Mouse (Mus musculus) splenic B cell, adult 2 months (primary cell): ENCODE data around the gene Rpl9-ps1.

Experiments
- DNase-seq: peaks from one replicate; pipeline ENCODE4 v3.0.0-alpha.2; 2011; ENCODE audit warnings: low read depth, low spot score
- H3K27me3 ChIP-seq: 2 replicates; pipeline ENCODE4 v1.6.1; 2012; ENCODE audit warnings: mild to moderate bottlenecking, low read length, moderate library complexity, mixed read lengths; ENCODE audit not compliant: control insufficient read depth, poor library complexity, insufficient read depth, severe bottlenecking
- H3K36me3 ChIP-seq: 2 replicates; pipeline ENCODE4 v1.6.1; 2012; ENCODE audit warnings: mild to moderate bottlenecking, low read length, moderate library complexity, mixed read lengths; ENCODE audit not compliant: control insufficient read depth, poor library complexity, insufficient read depth, severe bottlenecking

Gene Rpl9-ps1

DNA sequence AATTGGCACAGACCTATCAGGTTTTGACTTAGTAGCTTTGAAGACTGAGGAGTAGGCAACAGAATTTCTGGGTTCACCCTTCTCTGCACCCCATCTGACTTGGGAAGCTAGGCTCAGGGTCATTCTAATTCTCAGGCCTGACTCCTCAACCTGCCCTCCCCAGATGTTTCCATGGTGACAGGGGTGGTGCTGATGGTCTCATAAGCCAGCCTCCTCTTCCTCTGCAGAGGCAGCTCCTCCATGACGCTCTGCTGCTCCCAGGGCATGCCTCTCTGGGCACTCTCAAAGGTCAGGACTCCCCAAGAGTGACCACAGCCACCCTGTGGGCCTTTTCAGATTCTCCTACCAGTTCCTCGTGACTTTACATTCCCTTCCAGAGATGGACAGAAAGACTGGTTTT lies 6.5 kb downstream of the Rpl9-ps1 start:
- Histone ChIP-seq H3K27me3 (no peaks in the 10 kb centered on the region), H3K36me3 (no peaks in the 10 kb centered on the region)
- DNase-seq, result peak; percentile 35

DNA sequence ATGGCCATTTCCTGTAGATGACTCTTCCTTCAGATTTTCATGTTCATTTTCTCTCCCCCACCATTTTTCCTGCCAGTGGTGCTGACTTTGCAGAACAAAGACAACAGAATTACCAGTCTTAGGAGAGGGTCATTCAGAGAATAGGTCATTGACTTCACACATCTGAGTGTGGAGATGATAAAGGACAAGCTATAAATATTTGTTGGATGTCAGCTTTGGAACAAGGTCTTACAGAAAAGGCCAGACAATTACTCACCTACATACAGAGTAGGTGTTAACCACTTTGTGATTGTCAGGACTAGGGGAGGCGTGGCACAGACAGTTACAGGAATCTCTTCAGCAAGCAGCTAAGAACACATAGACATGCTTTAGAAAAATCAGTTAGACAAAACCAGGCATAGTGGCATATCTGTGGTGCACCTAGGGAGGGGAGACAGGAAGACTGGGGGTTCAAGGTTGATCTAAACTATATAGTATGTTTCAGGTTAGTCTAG lies 8.6 kb downstream of the Rpl9-ps1 start:
- DNase-seq, result no peak
- Histone ChIP-seq H3K27me3 (no peaks in the 10 kb centered on the region), H3K36me3 (no peaks in the 10 kb centered on the region)

DNA sequence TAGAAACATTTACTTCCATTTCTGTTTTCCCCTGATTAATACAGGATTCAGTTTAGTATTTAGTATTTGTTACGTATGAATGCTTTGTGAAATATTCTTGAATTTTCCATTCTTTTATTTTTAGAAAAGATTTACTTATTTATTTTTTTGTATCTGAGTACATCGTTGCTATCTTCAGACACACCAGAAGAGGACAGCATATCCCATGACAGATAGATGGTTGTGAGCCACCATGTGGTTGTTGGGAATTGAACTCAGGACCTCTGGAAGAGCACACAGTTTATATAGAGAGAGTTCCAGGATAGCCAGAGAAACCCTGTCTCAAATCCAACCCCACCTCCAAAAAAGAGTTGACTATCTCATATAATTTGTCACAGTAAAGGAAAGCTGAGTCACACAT lies 10.5 kb downstream of the Rpl9-ps1 start:
- DNase-seq, result no peak
- Histone ChIP-seq H3K36me3 (no peaks in the 10 kb centered on the region), H3K27me3 (no peaks in the 10 kb centered on the region)

DNA sequence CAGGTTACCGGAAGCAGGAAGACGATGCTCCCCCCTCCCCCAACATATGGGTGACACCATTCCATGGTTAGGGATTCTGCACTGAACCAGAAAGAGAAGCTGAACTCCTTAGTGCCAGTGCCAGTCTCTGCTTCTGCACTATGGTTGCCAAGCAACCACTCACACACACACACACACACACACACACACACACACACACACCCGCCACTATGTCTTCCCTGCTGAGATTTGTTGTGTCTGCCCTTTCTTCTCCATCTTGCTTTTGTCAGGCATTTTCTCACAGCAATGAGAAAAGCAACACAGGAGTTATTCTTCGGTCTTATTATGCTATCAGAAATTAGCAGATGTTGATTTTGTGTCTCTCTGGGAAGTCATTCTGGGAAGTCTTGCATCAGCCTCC lies 11.0 kb downstream of the Rpl9-ps1 start:
- no peaks in the 10 kb centered on the region for H3K27me3 ChIP-seq
- DNase-seq, result no peak
- H3K36me3 ChIP-seq, result no peaks in the 10 kb centered on the region

DNA sequence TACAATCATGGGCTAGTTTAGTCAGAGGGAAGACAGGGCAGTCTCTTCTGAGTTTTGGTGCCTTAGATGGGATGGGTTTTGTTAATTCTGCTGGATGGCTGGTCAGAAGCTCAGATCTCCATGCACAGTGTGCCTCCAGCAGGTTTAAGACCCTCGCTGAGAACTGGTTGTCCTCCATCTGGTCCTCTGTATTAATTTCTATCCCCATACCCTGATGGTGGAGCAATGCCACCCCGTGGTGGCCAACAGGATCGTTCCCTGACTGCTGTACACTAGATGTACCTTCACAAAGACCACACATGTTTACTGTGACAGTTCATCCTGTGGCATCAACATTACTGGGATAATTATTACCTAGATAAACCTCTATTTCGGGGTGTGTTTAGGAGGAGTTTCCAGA lies 12.7 kb downstream of the Rpl9-ps1 start:
- no peaks in the 10 kb centered on the region for H3K36me3 ChIP-seq
- no peaks in the 10 kb centered on the region for H3K27me3 ChIP-seq
- DNase-seq, result peak; percentile 60

DNA sequence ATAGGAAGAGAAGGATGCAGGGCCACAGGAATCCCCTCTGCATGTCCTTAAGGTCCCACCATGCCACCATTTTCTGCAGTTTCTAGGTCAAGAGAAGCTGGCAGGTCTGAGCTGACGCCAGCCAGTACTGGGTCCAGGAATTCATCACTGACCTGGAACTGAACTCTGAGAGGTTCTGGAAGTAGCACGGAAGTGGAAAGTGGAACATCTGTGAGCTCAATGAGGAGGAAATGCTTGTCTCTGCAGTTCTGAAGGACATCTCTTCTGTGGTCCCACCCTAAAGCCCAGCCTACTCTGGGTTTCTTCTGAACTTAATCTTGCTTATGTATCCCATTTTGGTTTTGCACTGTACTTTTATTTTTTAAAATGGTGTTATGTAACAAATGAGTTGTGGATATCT lies 14.4 kb downstream of the Rpl9-ps1 start:
- H3K27me3 ChIP-seq, result no peaks in the 10 kb centered on the region
- H3K36me3 ChIP-seq, result no peaks in the 10 kb centered on the region
- DNase-seq, result no peak

DNA sequence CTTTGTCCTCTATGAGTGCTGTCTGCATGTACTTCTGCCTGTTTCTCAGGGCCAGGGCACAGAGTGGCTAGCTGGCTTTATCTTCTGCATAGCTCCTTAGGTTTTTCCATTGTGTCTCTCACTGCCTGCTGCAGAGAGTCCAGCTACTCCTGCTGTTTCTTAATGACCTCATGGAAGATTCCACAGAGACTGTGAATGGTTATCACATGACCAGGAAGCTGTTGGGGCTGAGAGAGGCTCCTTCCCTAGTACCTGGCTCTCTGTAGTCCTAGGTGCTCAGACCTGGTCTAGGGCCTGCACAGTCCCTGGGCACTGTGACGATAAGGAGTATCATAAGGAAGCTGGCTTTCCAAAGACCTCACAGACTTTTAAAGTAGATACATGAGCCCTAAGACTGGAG lies 14.8 kb downstream of the Rpl9-ps1 start:
- no peaks in the 10 kb centered on the region for H3K27me3 ChIP-seq
- no peak for DNase-seq
- no peaks in the 10 kb centered on the region for H3K36me3 ChIP-seq

DNA sequence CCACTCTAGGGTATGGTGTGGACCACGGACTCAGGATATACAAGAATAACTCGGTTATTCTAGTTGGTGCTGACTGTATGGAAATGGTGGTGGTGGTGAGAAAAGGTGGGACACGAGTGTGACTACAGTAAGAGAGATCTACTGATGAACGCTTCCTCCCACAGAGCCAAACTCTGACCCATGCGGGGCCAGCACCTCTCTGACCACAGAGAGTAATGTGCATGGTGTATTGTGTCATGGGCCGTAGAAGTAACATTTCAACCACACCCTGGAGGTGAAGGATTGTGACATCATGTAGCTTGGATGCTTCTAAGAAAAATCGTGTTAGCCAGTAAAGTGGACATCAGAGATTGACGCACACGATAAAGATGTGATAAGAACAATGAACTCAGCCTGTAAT lies 16.6 kb downstream of the Rpl9-ps1 start:
- no peaks in the 10 kb centered on the region for H3K36me3 ChIP-seq
- H3K27me3 ChIP-seq, result no peaks in the 10 kb centered on the region
- no peak for DNase-seq

DNA sequence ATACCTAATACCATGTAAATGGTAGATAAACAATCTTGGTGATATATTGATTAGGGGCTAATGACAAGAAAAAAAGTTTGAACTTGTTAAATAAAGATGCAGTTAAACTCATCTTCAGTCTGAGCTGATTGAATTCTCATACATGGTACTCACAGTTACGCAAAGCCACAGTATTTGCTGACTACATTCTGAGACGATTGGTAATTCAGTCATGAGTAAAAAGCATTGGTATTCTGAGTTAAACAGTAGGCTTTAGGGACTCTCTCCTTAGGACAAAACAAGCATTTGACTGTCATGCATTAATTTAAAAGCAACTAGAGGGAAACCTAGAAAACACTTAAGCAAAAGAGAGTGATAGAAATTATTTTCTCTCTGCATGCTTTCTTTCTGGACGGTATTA lies 21.8 kb downstream of the Rpl9-ps1 start:
- no peaks in the 10 kb centered on the region for H3K36me3 ChIP-seq
- no peak for DNase-seq

DNA sequence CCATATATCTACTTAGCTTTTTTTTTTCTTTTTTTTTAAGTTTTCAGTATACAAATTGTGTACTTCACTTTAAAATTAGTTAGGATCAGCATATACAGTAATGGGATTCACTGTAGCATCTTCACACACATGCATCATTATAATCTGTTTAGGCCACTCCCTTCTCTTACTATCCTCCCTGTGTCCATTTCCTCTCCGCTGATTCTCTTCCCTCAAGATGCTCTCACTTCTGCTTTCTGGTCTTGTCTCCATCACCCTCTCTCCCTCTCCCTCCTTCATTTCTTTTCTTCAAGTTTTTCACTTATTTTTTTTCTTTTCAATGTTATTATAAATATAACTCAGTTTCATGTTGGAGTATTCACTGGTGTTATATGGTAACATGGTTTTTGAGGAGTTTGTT lies 26.4 kb downstream of the Rpl9-ps1 start:
- peak; percentile 34 for DNase-seq
- Histone ChIP-seq H3K36me3 (no peaks in the 10 kb centered on the region), H3K27me3 (no peaks in the 10 kb centered on the region)

More for the DNA sequence above, 21.8 kb downstream of the Rpl9-ps1 start:
- H3K27me3 ChIP-seq, result no peaks in the 10 kb centered on the region

DNA sequence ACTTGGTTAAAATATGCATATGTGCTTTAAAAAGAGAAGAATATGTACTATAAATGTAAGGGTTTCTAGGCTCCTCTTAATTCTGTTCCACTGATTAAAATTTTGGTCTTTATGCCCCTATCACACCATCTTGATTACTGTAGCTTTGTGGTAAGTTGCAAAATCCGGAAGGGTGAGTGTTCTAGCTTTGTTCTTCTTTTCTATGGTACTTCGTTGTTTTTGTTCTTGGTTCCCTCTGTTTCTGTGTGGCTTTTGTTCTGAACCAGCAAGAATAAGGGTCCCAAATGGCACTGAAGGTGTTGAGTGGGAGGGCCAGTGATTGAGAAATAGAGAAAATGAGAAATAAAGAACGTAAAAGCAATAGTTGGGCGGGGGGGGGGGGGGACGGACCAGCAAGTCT lies 27.2 kb downstream of the Rpl9-ps1 start:
- DNase-seq, result no peak
- Histone ChIP-seq H3K36me3 (no peaks in the 10 kb centered on the region), H3K27me3 (no peaks in the 10 kb centered on the region)

DNA sequence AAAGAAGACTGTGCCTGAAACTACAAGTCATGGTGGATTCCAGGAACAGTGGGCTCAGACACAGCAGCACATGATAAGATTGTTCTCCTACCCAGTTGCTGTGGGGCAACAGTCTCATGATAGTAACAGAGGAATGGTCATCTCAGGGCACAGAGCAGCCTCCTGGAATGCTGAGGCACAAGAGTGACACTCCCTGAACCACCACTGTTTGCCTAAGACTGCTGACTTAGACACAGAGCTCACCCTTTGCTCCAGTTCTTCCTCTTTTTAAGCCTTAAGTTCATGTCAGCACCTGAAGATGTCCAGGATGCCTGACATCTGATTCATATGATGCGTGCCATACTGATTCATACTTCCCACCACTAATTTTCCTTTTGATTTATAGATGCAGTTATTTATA lies 28.8 kb downstream of the Rpl9-ps1 start:
- Histone ChIP-seq H3K36me3 (no peaks in the 10 kb centered on the region), H3K27me3 (no peaks in the 10 kb centered on the region)
- no peak for DNase-seq

DNA sequence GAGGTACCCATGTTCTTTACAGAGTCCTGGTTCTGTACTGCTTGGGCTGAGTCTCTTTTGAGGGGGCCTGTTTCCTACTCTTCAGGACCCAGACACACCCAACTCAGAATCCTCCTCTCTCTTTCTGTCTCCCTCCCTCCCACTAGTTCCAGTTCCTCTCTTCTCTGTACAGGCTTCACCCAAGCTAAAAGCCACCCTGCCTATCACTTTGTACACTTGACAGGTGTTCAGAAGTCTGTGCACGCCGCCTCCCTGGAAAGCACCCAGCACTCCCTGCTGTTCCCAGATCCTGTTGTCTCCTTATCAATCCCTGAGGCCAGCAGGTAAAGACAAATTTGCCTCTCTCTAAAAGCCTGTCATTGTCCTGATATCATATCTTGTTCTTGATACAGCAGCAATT lies 34.5 kb downstream of the Rpl9-ps1 start:
- H3K36me3 ChIP-seq, result no peaks in the 10 kb centered on the region
- no peaks in the 10 kb centered on the region for H3K27me3 ChIP-seq
- DNase-seq, result peak; percentile 35

DNA sequence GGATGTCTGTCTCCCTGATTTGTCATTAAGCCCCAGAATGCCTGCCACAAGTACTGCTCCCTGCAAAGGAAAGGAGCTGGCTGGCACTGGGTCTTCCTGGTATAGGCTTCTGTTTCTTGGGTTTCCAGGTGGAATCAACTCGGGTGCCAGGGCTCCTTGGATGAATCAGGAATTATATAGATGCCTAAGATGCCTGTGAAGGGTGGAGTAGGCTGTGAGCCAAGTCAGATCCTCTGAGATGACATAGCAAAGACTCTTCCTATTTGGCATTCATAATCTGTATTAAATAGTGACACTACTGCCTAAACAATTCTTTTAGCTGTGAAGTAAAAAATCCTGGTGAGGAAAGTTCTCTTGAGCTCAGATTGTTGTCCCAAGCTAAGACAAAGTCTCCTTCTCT lies 39.0 kb downstream of the Rpl9-ps1 start:
- no peak for DNase-seq
- no peaks in the 10 kb centered on the region for H3K27me3 ChIP-seq
- H3K36me3 ChIP-seq, result no peaks in the 10 kb centered on the region

DNA sequence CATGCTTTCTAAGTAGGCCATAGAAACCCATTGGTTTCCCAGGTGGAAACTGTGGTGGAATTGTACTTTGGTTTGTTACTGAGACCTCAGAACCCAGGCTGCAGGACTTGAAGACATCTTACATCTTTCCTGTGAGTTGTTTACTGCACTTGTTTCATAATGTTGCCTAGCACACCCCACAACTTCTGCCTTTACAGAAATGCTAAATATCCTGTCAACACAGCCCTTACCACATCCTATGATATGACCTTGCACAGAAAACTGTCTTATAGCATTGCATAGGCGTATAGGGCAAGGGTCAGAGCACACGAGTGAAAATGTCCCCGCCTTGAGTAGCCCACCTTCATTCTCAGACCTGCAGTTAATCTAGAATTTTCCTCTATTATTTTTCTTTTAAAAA lies 39.9 kb downstream of the Rpl9-ps1 start:
- no peaks in the 10 kb centered on the region for H3K36me3 ChIP-seq
- no peak for DNase-seq
- no peaks in the 10 kb centered on the region for H3K27me3 ChIP-seq

DNA sequence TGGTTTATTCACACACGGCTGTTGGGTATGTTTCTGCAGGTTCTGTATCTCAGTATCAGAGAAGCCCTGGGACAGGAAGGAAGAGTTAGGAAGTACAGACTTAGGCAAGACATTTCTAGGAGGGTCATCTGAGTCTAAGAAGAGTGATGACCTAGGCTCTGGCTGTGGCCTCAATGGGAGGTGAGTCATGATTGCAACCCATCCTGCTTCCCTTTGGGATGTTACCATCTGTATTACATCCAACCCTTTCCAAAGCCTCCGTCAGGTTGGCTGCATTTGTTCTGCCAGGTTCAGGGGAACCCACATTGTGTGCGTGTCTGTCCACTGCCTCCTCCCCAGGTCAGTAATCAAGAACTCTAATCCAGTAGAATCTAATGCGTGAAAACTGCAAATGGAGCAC lies 40.7 kb downstream of the Rpl9-ps1 start:
- H3K36me3 ChIP-seq, result no peaks in the 10 kb centered on the region

More for the DNA sequence above, 40.7 kb downstream of the Rpl9-ps1 start:
- H3K27me3 ChIP-seq, result no peaks in the 10 kb centered on the region
- no peak for DNase-seq
